Mouse (Mus musculus) kidney, embryonic 16.5 days (tissue): Measurements from ENCODE around the gene Vamp8. TPM values are rescaled to one million over a fixed set of nuclear protein-coding genes. Genes with fewer than 3 reads are reported as not detected.

Source experiments
- ATAC-seq: fragments of 200-750 bp; cut with Nextera tagmentation; 2 replicates; pipeline ENCODE4 v1.8.0; 2017; ENCODE audit warnings: moderate TSS enrichment; ENCODE audit not compliant: low FRiP score, low TSS enrichment
- H3K27ac ChIP-seq: fragments of 300-500 bp; sonication (generic); 2 replicates; pipeline ENCODE4 v1.5.1; 2014; ENCODE audit warnings: low read length
- H3K27me3 ChIP-seq: fragments of 300-500 bp; sonication (generic); 2 replicates; pipeline ENCODE4 v1.6.1; 2014; ENCODE audit warnings: low read length, control low read depth, mixed read lengths; ENCODE audit not compliant: insufficient read depth
- H3K36me3 ChIP-seq: fragments of 300-500 bp; sonication (generic); 2 replicates; pipeline ENCODE4 v1.6.1; 2014; ENCODE audit warnings: low read length, control low read depth, mixed read lengths; ENCODE audit not compliant: insufficient read depth
- H3K4me1 ChIP-seq: fragments of 300-500 bp; sonication (generic); 2 replicates; pipeline ENCODE4 v1.6.1; 2014; ENCODE audit warnings: low read length, control low read depth, mixed read lengths; ENCODE audit not compliant: insufficient read depth
- H3K4me2 ChIP-seq: fragments of 300-500 bp; sonication (generic); replicated peaks from 2 replicates; pipeline ENCODE4 v1.6.1; 2014; ENCODE audit warnings: low read depth, low read length
- H3K4me3 ChIP-seq: fragments of 300-500 bp; sonication (generic); 2 replicates; pipeline ENCODE4 v1.5.1; 2014; ENCODE audit warnings: mild to moderate bottlenecking, low read length
- H3K9ac ChIP-seq: fragments of 300-500 bp; sonication (generic); replicated peaks from 2 replicates; pipeline ENCODE4 v1.6.1; 2014; ENCODE audit warnings: low read length
- H3K9me3 ChIP-seq: fragments of 300-500 bp; sonication (generic); 2 replicates; pipeline ENCODE4 v1.6.1; 2016; ENCODE audit warnings: low read length, control low read depth
- WGBS: fragments of 180-500 bp; shearing (Covaris S2); extraction: QIAGEN DNeasy Blood & Tissue Kit; methylation state at CpG from one replicate; pipeline ENCODE4 v1.1.7; 2014; 5-methylcytosine and 5-hydroxymethylcytosine counted together
- polyA plus RNA-seq: library from polyadenylated mRNA; unstranded; fragments of >200 nt; fragmentation: Nextera tagmentation; extraction: Ambion mirVana; gene quantifications from 2 replicates; pipeline ENCODE4 v1.2.1, GENCODE M21; 2015

Gene Vamp8
- polyA plus RNA-seq, 1 experiment from 2014 or later: 180 TPM

GRCm38 (mm10) chr6:72407119-72407518 is 16.6 kb upstream of the Vamp8 start:
- Histone ChIP-seq H3K27ac (no peak overlapping the region), H3K4me2 (no peak overlapping the region), H3K9ac (no peak overlapping the region), H3K4me3 (no peak overlapping the region), H3K4me1 (no peaks in the 10 kb centered on the region), H3K36me3 (no peaks in the 10 kb centered on the region), H3K9me3 (no peaks in the 10 kb centered on the region), H3K27me3 (no peaks in the 10 kb centered on the region)
- peak; percentile 85 for ATAC-seq
- 7% methylated on average over 5 of the region's 5 CpGs for WGBS

DNA sequence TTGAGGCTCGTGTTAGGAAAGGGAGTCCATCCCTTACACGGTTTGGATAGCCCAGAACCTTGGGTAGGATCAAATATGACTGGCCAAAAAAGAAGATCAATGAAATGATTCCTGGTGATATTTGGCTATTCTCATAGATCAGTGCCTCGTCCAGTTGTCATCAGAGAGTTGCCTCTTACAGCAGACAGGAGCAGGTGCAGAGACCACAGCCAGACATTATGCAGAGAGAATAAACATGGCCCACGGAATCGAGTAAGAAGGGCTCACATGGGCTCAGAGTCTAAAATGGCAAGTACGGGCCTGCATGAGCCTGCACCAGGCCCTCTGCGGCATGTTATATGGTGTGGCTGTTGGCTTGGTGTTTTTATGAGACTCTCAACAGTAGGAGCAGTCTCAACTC is 14.9 kb upstream of the Vamp8 start:
- Histone ChIP-seq H3K4me2 (no peak overlapping the region), H3K36me3 (no peaks in the 10 kb centered on the region), H3K4me1 (no peaks in the 10 kb centered on the region), H3K9ac (no peak overlapping the region), H3K4me3 (no peak overlapping the region), H3K27me3 (no peaks in the 10 kb centered on the region), H3K9me3 (no peaks in the 10 kb centered on the region), H3K27ac (no peak overlapping the region)
- no peak for ATAC-seq
- WGBS: 82% methylated on average over 7 of the region's 7 CpGs

GRCm38 (mm10) chr6:72401875-72402274 is 11.4 kb upstream of the Vamp8 start:
- 19% methylated on average over 7 of the region's 7 CpGs for WGBS
- Histone ChIP-seq H3K4me1 (no peaks in the 10 kb centered on the region), H3K27me3 (no peaks in the 10 kb centered on the region), H3K4me2 (no peak overlapping the region), H3K9me3 (no peaks in the 10 kb centered on the region), H3K9ac (no peak overlapping the region), H3K4me3 (no peak overlapping the region), H3K36me3 (no peaks in the 10 kb centered on the region), H3K27ac (no peak overlapping the region)
- no peak for ATAC-seq

DNA sequence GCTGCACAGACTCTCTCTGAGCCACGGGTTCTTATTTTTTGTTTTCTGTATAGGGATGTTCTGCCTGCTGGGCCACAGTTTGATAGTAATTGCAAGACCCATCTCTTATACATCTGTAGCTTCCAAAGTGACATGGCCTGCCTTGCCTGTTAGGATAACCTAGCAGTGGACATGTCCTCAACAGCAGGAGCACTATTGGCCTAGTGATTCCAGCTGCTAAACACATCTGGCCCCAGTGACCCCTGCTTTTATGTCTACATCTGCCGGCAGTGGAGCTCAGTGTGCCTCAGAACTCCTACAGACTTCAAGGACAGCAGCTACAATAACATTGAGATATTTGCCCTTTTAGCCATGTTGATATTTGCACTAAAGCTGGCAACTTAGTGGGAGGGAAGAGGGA is 9.5 kb upstream of the Vamp8 start:
- 31% methylated on average over 2 of the region's 2 CpGs for WGBS
- H3K9ac ChIP-seq: no peak overlapping the region
- no peaks in the 10 kb centered on the region for H3K27me3 ChIP-seq
- no peak overlapping the region for H3K27ac ChIP-seq
- ATAC-seq: no peak
- no peak overlapping the region for H3K4me3 ChIP-seq
- H3K36me3 ChIP-seq: no peaks in the 10 kb centered on the region
- no peaks in the 10 kb centered on the region for H3K9me3 ChIP-seq
- H3K4me2 ChIP-seq: no peak overlapping the region
- no peaks in the 10 kb centered on the region for H3K4me1 ChIP-seq

DNA sequence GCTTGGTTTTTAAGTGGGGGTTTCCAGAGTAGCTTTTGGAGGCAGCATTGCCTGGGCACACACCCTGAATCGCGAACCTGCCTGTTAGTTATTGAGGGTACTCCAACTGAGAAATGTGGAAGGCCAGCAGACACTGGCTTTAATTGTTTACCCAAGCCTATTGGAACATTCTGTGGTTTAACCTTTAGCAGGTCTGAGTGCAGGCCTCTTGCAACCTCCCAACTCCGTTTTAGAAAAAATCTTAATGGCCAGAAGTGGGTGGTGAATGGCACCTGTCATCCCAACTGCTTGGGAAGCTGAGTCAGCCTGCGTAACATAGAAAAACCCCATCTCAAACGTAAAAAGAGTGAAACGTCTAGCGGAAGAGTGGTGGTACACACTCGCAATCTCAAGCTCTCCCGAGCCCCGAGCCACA is 6.3 kb upstream of the Vamp8 start:
- ATAC-seq: no peak
- Histone ChIP-seq H3K27ac (no peak overlapping the region), H3K36me3 (no peaks in the 10 kb centered on the region), H3K4me2 (no peak overlapping the region), H3K4me3 (no peak overlapping the region), H3K9me3 (no peaks in the 10 kb centered on the region), H3K4me1 (0 out of 2 replicates have a peak, but pooled peaks cover 4% of the 10 kb centered on the region), H3K9ac (no peak overlapping the region), H3K27me3 (no peaks in the 10 kb centered on the region)
- WGBS: 74% methylated on average over 10 of the region's 10 CpGs

DNA sequence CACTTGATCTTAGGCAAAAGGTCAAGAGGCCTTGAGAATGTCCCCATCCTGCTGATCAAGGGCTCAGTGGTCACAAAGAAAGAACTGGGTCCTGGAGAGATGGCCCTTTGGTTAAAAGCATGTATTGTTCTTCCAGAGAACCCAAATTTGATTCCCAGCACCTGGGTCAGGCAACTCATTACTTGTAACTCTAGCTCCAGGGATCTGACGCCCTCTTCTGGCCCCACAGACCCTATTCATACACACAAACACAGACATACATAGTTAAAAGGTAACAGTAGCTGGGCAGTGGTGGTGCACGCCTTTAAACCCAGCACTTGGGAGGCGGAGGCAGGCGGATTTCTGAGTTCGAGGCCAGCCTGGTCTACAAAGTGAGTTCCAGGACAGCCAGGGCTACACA is 1.8 kb upstream of the Vamp8 start:
- Histone ChIP-seq H3K27ac (peak overlapping the region; percentile 60; the same call in 1 of the 2 replicates), H3K4me2 (no peak overlapping the region), H3K9me3 (no peaks in the 10 kb centered on the region), H3K36me3 (no peaks in the 10 kb centered on the region), H3K27me3 (no peaks in the 10 kb centered on the region), H3K9ac (no peak overlapping the region), H3K4me1 (peaks cover 36% of the 10 kb centered on the region), H3K4me3 (no peak overlapping the region)
- WGBS: 90% methylated on average over 5 of the region's 5 CpGs
- no peak for ATAC-seq

DNA sequence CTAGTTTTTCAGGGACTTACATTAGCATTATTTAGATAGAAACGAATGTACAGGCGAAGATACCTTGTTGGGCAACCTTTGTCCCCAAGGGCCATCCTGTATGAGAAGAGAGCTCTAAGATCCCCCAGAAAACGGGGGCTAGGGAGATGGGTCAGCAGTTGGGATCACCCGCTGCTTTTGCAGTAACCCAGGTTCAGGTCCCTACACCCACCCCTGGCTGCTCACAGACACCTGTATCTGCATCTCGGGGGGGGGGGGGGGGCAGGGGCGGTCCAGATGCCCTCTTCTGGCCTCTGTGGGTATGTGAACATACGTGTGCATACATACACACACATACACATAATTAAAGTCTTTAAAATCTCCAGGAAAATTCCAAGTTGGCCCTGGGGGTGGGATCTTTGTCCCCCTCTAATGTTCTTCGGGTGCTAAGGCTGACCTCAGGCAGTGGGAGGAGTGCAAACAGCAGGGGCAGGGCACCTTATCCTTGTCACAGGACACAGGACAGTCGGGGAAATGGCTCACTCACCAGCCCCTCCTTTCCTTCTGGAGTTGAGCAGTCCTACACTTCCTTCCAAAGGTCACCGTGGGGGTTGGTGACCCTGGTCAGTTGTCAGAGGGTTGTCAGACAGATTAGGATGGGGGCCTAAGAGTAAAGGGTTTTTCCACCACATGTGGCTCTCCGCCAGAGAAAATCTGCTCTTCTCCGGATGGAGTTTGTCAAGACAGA is 455 bp upstream of the Vamp8 start:
- H3K4me2 ChIP-seq: peak overlapping the region; percentile 77
- H3K27me3 ChIP-seq: no peaks in the 10 kb centered on the region
- no peaks in the 10 kb centered on the region for H3K36me3 ChIP-seq
- peaks cover 36% of the 10 kb centered on the region for H3K4me1 ChIP-seq
- H3K4me3 ChIP-seq: peak overlapping the region; percentile 70
- H3K9me3 ChIP-seq: no peaks in the 10 kb centered on the region
- ATAC-seq: peak; percentile 86
- WGBS: 16% methylated on average over 12 of the region's 12 CpGs
- peak overlapping the region; percentile 85 for H3K9ac ChIP-seq
- H3K27ac ChIP-seq: peak overlapping the region; percentile 97

GRCm38 (mm10) chr6:72389471-72389940 is 997 bp downstream of the Vamp8 start:
- H3K4me2 ChIP-seq: peak overlapping the region; percentile 77
- H3K4me3 ChIP-seq: peak overlapping the region; percentile 70
- H3K27ac ChIP-seq: peak overlapping the region; percentile 97
- H3K9ac ChIP-seq: peak overlapping the region; percentile 85
- no peaks in the 10 kb centered on the region for H3K27me3 ChIP-seq
- peaks cover 36% of the 10 kb centered on the region for H3K4me1 ChIP-seq
- peak; percentile 20 for ATAC-seq
- 11% methylated on average over 13 of the region's 13 CpGs for WGBS
- H3K36me3 ChIP-seq: peaks cover 12% of the 10 kb centered on the region
- no peaks in the 10 kb centered on the region for H3K9me3 ChIP-seq

DNA sequence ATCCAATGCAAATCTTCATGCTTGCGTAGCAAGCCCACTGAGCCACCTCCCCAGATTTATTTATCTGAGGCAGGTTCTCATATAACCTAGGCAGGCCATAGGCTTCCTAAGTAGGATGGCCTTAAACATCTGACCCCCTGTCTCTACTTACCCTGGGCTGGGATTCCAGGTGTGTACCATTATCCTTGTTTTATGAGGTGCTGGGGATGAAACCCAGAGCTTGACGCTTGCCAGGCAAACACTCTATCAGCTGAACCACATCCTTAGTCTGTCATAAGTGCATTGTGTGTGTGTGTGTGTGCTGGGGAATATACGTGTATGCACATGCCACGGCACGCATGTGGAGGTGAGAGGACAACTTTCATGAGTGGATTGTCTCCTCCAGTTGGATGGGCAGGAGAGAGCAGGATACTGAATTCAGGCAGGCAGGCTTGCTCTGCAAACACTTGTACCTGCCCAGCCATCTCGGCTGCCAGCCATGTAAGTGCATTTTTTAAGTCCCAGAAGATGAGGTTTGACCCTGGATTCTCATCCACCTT is 1.6 kb downstream of the Vamp8 start:
- H3K9ac ChIP-seq: peak overlapping the region; percentile 85
- WGBS: 83% methylated on average over 6 of the region's 6 CpGs
- H3K27ac ChIP-seq: peak overlapping the region; percentile 97; the same call in 1 of the 2 replicates
- peak overlapping the region; percentile 70 for H3K4me3 ChIP-seq
- no peaks in the 10 kb centered on the region for H3K27me3 ChIP-seq
- H3K4me2 ChIP-seq: peak overlapping the region; percentile 77
- no peaks in the 10 kb centered on the region for H3K9me3 ChIP-seq
- peaks cover 15% of the 10 kb centered on the region for H3K36me3 ChIP-seq
- H3K4me1 ChIP-seq: peaks cover 36% of the 10 kb centered on the region
- no peak for ATAC-seq

DNA sequence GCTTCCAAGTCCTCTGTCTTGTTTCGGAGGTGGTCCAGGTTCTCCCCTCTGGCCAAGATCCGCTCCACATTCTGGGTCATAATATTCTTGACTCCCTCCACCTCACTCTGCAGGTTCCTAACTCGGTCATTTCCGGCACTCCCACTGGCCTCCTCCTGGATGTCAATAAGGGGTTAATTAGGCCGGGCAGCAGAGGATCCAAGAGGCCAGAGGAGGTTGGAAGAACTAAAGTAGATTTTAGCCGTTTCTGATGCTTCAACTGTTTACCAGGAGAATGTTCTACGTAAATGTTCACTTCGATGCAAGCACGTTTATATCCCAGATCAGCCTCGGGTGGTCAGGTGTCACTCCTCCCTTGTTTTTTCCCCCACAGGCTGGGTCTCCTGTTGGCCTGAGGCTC is 2.2 kb downstream of the Vamp8 start:
- Histone ChIP-seq H3K27me3 (no peaks in the 10 kb centered on the region), H3K4me2 (peak overlapping the region; percentile 77; the same call in 1 of the 2 replicates), H3K27ac (no peak overlapping the region), H3K9me3 (no peaks in the 10 kb centered on the region), H3K9ac (0 out of 2 replicates have a peak overlapping the region, but pooled peaks have one; percentile 85), H3K4me3 (peak overlapping the region; percentile 70; the same call in 1 of the 2 replicates), H3K4me1 (peaks cover 36% of the 10 kb centered on the region), H3K36me3 (peaks cover 15% of the 10 kb centered on the region)
- ATAC-seq: no peak
- 57% methylated on average over 10 of the region's 10 CpGs for WGBS
